Mouse (Mus musculus) G1E-ER4 (cell line): ENCODE data around the gene Trp73. TPM values are rescaled to one million over a fixed set of nuclear protein-coding genes. Genes with fewer than 3 reads are reported as not detected.

Source experiments
- GATA1 ChIP-seq: IDR thresholded peaks from one replicate; pipeline ENCODE4 v1.8.0; 2012; ENCODE audit warnings: low read length, inconsistent platforms
- polyA plus RNA-seq: library from polyadenylated mRNA; stranded (reverse); fragments of >175 nt; gene quantifications from 2 replicates; pipeline ENCODE4 v1.2.3, GENCODE M21; 2012

The Trp73 gene
- polyA plus RNA-seq, 1 experiment, result not detected

DNA sequence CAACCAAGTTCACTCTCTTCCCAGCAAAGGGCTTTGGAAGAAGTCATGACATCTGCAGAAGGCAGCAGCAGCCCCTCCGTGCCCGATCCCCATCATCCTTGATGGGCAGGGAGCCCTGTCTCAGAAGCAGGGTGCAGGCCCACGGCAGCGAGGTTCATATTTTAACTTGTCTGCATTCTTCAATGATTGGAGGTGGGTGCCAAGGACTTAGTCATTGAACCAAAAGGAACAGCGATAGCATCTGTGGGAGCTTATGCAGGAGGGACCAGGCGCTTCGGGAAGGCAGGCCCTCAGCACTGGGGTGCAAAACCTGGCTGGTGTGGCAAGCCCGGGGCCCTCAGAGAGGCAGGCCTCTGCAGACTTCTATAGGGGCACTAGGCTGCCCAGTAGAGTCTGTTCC, 53.6 kb downstream of the Trp73 start:
- no peak for TF ChIP-seq GATA1

DNA sequence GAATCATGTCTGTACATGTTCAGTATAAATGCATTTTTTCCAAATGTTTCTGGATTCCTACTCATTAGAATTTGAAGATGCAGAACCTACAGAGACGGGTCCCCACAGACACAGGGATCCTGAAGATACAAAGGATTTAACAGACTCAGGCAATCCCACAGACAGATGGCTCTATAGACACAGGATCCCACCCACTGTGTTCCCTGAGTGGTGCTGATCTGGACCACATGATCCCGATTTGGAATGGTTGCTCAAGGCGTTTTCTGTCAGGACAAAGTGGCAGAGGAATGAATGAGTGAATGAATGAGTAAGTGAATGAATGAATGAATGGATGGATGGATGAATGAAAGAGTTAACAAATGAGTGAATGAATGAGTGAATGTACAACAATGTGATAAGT, 54.2 kb downstream of the Trp73 start:
- no peak for TF ChIP-seq GATA1

DNA sequence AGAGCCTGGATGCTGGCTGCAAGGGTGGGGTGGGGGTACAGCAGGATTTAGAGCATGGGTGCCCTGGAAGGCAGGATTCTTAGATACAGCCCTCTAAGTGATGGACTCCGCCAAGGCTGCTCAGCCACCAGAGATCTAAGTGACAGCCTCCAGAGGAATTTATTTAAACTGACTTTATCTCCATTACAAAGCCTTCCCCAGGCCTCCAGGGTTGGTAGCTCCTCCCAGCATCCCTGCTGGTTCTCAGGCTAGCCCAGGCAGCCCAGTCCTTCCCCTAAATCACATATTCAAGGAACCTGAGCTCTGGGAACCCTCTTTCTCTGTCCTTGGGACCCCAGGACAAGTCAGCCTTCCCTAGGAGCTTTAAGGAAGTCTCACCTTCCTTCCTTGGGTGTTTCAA, 58.0 kb downstream of the Trp73 start:
- TF ChIP-seq GATA1, result no peak

DNA sequence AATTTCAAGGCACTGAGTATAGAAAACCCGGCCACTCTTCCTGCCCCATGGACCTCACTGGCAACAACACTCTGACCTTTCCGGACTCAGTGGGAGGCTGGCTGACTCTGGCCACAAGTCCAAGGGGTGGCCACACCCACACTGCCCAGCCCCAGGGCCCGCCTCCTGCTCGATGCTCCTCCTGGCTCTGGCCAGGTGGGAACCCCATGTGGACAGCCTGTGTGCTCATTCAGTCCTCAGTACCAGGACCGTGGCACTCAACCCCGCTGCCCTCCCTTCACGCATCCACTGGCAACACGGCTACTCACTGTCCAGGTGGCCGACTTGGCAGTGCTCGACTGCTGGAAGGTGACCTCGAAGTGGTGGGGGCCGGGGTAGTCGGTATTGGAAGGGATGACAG, 59.0 kb downstream of the Trp73 start:
- TF ChIP-seq GATA1, result no peak

DNA sequence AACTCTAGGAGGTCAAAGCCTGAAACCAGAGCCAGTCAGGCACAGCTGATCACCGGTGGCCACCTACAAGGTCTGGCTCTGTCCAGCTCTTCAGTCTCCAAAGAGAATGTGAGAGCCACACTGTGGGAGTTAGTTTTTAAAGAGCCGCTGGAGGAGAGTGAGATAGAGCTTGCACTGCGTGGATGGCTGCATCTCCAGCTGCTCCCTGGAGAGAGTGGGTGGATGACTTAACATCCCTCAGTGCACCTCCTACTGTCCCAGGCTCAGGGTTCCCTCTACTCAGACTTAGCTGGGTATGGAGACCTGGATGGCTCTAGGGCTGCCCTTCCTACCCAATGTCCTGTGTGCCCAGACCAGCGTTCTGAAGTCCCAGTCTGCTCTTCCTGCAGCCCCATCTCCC, 59.8 kb downstream of the Trp73 start:
- TF ChIP-seq GATA1, result no peak

DNA sequence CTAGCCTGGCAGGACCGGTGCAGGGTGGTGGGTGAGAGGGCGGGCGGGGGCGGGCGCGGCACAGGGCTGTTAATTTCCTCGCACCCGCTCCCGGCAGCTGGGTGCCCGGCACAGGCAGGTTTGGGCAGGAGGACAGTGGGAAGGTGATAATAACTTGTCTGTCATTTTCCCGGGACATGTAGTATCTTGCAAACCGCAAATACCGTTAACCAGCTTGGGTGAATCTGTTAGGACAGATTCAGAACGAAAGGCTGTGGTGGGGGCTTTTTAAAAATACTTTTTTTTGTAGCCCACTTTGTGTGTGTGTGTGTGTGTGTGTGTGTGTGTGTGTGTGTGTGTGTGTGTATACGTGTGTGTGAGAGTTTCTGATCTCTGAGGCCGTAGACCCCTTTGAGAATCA, 68.1 kb downstream of the Trp73 start:
- TF ChIP-seq GATA1, result no peak

DNA sequence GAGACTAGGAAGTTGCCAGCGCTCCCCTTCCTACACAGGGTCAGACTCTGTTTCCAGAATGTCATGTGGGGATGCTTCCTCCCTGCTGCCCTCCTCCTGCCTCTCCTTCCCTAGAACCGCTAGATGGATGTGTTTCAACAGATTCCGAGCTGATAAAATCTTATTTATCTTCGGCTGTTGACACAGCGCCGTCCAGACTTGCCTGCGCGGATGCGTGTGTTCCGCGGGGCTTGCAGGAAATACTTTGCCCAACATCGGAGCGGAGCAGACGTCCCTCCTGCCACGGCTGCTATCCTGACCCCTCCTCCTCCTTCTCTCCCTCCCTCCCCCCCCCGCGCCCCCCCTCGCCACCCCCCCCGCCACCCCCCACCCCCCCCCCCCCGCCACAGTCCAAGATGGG, 68.5 kb downstream of the Trp73 start:
- no peak for TF ChIP-seq GATA1

DNA sequence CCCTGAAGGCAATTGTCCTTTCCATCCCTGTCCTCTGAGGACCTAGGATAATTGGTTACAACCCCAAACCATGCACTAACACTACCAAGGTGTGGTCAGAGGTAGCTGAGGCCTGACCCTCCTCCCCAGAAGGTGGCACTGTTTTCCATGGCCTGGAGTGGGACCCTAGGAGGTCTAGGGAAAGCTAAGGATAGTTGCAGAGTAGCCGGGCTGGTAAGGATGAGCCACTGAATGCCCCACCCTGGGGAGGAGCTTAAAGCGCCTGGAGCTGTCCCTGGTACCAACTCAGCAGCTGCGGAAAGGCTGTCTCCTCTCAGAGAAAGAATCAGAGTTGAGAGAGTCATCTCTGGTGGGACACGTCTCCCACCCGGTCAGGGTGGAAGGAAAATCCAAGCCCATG, 69.1 kb downstream of the Trp73 start:
- TF ChIP-seq GATA1, result no peak

DNA sequence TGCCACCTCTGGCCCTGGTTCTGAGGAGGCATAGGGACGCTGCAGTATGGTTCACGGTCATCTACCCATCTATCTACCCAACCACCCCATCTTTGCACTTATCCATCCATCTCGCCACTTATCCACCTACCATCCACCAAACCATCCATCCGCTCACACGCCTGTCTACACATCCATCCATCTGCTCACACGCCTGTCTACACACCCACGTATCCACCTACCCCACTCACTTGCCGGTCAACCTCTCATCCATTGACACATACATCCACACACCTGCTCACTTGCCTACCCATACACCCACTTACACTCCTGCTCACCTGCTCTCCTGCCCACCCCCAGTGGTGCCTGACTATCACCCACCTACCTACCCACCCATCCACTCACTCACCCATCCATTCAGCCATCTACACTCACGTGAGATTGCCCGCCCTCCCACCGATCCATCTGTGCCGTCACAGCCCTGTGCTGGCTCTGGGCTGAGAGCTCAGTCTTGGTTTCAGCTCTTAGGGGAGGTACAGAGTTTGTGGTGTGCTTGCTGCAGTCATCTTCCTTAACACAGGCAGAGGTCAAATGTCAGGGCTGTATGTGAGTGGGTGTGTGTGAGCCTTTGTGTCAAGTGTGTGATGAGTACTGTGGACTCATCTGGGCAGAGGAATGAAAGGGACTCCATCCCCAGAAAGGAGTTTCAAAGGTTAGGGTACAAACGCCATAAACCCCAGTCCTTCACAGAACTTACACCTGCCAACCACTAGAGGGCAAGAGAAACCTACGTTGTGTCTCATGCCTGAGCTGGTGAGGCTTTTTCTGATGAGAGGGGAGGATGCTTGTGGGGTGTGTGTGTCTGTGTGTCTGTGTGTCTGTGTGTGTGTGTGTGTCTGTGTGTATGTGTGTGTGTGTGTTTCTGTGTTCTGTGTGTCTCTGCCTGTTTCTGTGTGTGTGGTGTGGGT, 74.9 kb downstream of the Trp73 start:
- TF ChIP-seq GATA1, result no peak

DNA sequence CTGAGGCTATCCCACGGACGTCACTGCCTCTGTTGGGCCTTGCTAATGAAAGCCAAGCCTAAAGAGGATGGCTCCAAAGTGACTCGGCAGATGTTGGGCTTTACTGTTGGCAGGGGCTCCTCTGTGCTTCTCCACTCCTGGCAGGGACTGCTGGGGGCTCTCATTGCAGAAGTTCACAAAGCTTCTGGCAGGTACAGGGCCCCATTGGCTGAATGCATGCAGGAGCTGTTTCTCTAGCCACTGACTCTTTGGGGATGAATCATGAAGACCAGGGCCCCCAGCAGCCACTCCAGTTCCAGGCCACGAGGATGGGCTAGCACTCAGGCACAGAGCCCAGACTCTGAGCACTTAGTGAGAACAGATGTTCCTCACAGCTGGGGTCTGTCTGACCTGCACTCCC, 82.3 kb downstream of the Trp73 start:
- no peak for TF ChIP-seq GATA1

DNA sequence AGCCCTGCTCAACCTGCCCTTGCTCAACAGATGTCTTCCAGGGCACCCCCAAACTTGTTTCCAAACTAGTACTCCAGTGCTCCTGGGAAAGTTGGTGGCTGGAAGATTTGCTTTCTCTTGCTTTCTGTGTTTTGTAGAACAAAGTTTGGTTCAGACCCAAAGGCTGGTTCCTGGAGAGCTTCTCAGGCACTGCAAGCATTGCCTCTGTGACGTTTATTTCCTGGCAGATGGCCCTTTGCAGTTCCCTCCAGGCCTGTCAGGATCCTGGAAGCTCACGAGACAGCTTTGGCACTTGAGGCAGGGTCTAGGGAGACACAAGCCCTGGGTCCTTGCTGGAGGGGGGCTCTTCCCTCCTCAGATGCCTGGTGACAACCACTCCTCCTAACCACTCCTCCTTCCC, 83.3 kb downstream of the Trp73 start:
- TF ChIP-seq GATA1, result no peak

DNA sequence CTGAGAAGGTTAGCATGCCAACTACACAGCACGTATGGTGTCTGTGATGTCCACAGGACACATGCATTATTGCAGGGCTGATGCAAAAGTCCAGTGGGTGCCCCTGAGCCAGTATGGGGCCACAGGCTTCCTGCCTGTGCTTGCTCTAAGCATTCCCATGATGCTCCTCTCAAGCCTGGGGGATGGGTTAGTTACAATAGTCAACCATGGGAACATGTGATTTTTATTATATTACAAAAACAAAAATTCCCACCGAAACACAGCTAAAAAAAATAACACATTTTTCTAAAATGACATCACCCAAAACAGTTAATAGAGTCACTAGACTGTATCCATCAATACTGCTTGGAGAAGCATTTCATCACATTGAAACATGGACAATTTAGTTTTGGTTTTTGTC, 84.0 kb downstream of the Trp73 start:
- no peak for TF ChIP-seq GATA1

DNA sequence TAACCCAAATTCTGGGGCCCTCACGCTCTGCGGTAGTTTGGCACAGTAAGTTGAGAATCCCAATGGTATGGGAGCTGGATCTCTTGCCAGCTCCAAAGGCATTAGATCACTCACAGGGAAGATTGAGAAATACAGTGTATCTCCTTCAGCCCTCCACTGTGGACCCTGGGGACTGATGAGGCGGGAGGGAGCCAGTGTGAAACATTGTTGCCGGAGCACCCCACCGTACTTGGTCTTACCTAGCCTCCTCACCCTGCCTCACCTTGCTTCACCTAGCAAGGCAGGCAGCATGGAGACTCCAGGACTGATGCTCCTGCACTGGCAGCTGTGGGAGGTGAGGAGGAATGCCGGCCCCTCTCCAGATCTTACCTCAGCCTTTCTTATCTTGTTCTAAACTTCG, 84.5 kb downstream of the Trp73 start:
- TF ChIP-seq GATA1, result no peak

DNA sequence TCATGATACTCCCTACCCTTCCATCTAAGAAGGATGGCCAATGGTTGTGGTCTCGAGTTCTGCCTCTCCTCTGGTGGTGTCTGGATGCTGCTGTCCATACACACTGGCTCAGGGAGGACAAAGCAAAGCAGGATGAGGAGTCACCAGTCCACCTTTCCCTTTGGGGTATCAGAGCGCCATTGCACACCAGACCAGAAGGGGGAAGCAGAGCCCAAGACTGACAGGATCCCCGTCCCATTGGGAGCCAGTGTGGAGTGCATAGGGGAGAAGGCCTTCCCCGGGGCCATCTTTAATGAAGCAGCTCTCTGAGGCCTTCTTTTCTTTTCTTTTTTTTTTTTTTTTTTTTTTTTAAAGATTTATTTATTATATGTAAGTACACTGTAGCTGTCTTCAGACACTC, 86.9 kb downstream of the Trp73 start:
- TF ChIP-seq GATA1, result no peak

DNA sequence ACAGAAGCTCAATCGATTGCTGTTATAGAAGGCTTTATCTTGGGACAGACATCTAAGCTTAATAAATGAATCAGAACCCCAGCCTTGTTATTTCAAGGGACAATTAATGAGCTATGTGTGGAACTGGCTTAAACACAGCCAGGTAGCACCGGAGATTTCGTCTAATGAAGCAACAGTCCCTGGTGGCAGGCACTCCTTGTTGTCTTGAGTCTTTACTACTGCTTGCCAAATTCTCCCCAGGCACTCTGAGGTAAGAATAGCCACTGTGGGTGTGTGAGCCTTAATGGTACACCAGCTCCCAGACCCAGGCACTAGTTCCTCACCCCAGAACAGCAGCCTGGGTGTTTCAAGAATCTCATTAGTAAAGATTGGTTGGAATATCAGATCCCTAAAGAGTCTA, 88.6 kb downstream of the Trp73 start:
- TF ChIP-seq GATA1, result no peak

DNA sequence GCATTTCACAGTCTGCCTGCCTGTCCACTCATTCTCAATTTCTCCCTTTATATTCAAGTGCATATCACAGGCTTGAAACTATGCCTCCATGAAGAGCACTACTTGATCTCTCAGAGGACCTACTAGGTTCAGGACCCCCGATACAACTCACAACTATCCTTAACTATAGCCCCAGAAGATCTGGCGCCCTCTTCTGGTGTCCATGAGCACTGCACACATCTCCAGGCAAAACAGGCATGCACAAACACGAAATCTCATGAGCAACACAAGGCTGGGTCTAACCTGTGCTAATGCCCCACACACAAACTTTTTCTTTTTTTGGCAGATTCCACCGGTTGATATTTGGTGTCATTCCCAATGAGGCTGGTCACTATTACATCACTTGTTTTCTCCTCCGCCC, 94.2 kb downstream of the Trp73 start:
- no peak for TF ChIP-seq GATA1

DNA sequence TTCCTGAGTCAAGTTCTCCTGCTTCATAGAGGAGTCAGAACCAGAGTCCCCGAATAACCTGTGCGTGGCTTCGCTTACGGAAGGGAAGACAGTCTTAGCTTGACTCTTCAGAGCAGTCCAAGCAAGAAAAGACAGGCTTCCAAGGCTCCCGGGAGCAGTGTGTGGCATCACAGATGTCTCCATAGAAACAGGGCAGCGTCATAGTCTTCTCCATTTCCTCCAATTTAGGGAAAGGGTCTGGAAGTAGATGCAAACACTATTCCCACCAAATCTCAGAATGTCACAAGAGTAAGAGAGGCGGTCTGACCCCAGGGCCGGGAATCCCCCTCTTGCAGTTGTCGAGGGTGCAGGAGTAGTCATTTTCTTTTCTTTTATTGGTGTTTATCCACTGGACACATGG, 97.4 kb downstream of the Trp73 start, which contains the start of gene Ccdc27:
Ccdc27 (minus strand) TSS at position 101 of the 400 bp plus-strand sequence.
- TF ChIP-seq GATA1, result no peak
